Mouse (Mus musculus) adrenal gland (tissue): Measurements from ENCODE around the gene Foxa3.

Source experiments
- intact Hi-C: fragments of 180-260 bp; cut with DNase I; formaldehyde crosslinking; loops from one replicate; pipeline ENCODE4 v1.15.1; 2025

The Foxa3 gene

DNA sequence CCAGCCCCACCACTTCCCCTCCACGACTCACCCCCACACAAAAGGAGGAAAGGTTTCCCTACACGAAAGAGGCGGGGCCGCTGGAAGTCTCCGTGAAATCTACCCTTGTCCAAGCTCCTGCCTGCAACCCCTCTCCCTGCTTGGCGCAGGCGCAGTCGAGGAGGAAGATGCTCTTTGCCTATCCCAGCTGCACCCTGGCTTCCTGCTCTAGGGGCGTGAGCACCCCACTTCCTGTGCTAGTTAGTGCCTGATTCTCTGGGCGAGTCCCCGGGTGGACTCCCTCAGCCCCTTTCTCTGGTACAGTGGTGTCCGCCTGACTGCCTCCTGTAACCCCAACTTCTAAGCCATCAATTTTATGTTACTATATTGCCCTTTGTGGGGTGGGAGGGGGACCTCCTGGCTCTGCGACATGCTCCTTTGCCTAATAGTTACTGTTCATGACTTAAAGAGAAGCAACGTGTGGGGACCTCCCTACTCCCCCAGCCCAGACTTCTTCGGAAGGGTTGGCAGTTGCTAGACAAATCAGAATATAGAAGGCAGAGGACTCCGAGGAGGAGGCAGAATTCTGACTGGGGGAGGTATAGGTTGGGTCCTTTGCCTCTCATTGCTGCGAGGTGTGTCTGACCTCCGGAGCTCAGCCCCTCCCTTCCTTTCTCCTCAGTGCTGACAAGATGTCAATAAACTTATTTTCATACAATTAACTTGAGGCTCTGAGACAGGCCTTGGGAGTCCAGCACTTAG is 22.1 kb downstream of the Foxa3 start:
- intact Hi-C loops, result no loop called here

- intact Hi-C loops, result no loop called here
Observed at GRCm38 (mm10) chr7:19000421-19000820, 22.9 kb downstream of the Foxa3 start.

- intact Hi-C loops, result no loop called here
Observed at GRCm38 (mm10) chr7:18998835-18999234, 24.5 kb downstream of the Foxa3 start.

DNA sequence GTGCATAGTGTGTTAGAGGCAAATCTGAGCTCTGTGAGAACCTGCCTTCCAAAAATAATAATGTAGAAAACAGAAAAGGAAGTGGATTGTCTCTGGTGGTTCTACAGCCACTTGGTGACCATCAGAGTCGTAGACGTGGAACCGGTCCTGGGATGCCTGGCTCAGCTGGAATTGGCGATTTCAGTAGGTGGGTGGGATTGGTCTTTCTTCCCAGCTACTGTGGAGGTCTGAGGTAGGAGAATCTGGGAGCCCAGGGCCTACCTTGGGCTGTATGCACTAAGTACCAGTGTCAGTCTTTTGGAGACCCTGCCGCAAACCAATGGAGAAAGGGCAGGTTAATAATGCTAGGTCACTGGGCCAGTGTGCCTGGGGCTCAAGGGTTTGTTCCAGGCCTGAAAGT is 30.3 kb downstream of the Foxa3 start:
- intact Hi-C loops, result no loop called here

DNA sequence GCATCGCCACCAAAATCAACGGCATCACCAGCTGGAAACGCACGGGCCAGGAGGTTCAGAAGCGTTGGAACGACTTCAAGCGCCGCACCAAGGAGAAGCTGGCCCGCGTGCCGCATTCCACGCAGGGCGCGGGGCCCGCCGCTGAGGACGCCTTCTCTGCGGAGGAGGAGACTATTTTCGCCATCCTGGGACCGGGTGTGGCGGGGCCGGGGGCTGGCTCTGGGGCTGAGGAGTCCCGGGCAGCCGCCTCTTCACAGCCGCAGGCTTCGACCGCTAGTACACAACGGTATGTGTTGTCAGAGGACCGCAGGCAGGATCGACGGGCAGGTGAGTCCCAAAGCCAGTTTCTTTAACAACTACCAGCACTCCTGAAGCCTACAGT is 31.1 kb downstream of the Foxa3 start:
- intact Hi-C loops, result no loop called here

GRCm38 (mm10) chr7:18991660-18992293 is 31.6 kb downstream of the Foxa3 start:
- intact Hi-C loops, result no loop called here

DNA sequence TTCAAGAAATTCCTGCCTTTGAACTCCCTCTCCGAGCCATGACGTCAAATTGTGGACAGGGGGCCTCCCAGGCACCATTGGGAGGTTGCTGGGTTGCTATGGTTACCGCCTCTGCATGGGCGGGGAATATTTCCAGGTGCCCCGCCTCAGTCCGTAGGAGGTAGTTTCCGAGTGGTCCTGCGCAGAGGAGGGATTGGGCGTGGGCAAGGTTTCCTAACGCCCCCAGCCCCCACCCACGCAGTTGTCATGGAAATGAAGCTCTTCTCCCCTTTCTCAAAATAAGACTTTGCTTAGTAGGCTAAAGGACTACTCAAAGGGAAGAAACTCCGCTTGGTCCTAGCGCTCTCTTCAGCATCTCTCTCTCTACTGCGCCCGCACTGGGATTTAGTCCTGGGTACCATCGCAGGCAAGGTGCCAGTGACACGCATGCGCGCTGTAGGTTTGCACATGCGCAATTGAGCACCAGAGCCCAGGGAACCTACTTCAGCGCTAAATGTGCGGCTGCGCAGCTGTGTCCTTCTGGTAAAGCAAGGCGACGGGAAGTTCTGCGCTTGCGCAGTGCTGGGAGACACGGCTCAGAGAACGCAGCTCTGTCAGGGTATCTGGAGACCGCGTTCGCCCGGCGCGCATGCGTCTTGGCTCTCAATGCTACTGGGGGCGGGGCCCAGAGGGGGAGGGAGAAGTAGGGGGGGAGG is 32.6 kb downstream of the Foxa3 start, which contains the start of gene Mypop:
Gene Mypop, plus strand, starts transcription at position 645 of the 695 bp plus-strand sequence.
- intact Hi-C loops, result no loop called here

DNA sequence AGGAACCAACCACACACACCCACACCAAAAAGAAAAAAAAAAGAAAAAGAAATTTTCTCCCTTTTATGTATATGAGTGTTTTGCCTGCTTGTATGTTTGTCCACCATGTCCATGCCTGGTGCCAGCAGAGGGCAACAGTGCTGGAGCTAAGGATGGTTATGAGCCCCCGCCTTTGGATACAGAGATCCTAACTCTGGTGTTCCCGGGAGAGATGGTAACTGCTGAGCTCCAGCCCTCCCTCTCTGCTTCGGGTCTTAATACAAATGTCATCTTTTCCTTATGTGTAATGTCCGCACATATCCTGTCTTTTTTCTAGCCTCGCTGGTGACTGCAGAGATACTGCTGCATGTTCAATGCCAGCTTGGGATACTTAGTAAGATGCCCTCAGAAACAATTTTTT is 33.3 kb downstream of the Foxa3 start:
- intact Hi-C loops, result no loop called here

DNA sequence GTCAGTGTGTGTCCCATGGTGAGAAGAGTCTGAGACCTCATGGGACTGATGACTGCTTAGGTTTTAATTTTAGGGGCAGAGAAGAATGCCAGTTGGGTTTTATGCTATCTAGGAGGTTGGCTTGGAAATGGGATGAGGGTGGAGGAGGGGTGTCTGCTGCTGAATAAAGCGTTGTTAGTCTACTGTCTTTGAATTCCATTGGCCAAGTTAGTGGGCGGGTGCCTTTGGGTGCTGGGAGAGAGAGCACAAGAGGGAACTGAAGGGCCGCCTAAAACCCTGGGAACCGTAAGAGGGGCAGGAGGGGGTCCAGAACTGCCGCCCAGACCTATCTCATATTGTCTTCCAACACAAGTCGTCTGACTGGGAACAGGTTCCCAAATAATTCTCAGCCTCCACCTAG is 34.6 kb downstream of the Foxa3 start:
- intact Hi-C loops, result no loop called here

GRCm38 (mm10) chr7:18987747-18988146 is 35.6 kb downstream of the Foxa3 start:
- intact Hi-C loops, result no loop called here

- intact Hi-C loops, result no loop called here
Observed at GRCm38 (mm10) chr7:18987100-18987499, 36.2 kb downstream of the Foxa3 start, which contains the start of gene Nanos2. Nanos2 (plus strand) TSS chr7:18987400.

DNA sequence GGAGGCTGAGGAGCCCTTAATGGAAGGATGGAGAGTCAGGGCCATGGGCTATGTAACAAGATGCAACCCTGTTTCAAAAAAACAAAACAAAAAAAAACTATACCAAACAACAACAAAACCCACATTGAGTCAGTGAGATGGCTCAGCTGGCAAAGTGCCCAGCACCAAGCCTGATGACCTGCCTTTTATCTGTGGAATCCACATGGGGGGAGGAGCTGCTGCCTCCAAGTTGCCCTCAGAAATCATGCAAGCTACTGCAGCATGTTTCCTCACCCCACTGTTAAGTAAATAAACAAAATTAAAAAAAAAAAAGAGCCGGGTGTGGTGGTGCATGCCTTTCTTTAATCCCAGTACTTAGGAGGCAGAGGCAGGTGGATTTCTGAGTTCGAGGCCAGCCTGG is 36.8 kb downstream of the Foxa3 start:
- intact Hi-C loops, result no loop called here

- intact Hi-C loops, result no loop called here
Observed at GRCm38 (mm10) chr7:18978381-18978780, 45.0 kb downstream of the Foxa3 start.

DNA sequence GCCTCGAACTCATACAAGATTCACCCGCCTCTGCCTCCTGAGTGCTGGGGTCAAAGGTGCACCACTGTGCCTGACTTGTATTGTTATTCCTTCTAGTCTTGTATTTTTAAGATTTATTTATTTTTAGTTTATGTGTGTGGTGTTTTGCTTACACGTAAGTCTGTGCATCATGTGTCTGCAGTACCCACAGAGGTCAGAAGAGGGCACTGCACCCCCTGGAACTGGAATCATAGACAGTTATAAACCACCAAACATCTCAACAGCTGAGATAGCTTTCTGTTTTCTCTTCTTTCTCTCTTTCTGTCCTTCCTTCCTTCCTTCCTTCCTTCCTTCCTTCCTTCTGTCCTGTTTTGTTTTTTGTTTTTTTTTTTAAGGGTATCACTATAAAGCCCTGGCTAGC is 52.4 kb downstream of the Foxa3 start:
- intact Hi-C loops, result no loop called here

- intact Hi-C loops, result loop anchor here (5.0 kb wide), 1 partner anchor 70 kb away; no protein-coding TSS in a partner anchor
Observed at GRCm38 (mm10) chr7:18967603-18968002, 55.7 kb downstream of the Foxa3 start.

DNA sequence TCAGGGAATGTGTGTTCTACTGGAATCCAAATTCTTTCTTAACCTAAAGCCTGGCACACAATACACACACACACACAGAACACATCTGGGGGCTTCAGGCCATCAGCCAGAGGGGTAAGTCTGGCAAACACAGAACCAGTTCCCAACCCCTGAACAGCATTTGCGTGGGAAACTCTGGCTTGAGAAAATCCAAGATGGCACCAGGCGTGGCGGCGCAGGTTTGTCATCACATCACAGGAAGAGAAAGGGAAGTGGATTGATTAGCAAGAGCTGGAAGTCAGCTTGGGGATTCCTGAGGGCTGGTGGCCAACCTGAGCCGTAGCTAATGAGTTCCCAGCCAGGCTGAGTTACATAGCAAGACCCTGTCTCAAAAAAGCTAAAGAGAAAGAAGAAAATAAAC is 58.0 kb downstream of the Foxa3 start:
- intact Hi-C loops, result loop anchor here (5.0 kb wide), 1 partner anchor 68 kb away; no protein-coding TSS in a partner anchor

DNA sequence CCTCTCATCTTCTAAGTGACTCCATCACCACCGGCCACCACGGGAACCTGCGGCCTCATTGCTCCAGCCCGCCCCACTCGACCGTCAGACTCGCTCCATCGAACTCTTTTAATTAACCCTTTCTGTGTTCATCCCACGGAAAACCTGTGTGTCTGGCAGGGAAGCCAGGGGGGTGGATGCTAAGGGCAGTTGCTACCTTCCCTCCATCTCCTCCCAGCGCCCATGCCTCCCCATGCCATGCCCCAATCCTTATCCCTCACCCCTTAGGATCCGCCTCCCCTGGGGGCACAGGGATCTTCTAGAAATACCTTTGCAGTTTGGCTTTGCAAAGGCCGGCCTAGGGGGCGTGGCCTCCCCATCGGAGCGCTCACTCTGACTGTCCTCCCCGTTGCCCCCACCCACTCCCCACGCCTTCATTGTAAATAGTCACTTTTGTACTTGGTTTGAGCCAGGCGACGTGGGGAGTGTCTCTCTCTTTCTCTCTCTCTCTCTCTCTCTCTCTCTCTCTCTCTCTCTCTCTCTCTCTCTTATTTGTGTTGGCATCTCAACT is 60.0 kb downstream of the Foxa3 start:
- intact Hi-C loops, result no loop called here
